Mouse (Mus musculus): Measurements from ENCODE around the gene Atp6v1g3. TPM values are rescaled to one million over a fixed set of nuclear protein-coding genes. Genes with fewer than 3 reads are reported as not detected.
A peak's percentile ranks its signal among the peaks of the same experiment; 100 is the strongest.

Gene Atp6v1g3
- polyA plus RNA-seq, 1 experiment from 2014 or later: not detected

GRCm38 (mm10) chr1:138258758-138259157 lies 14.8 kb upstream of the Atp6v1g3 start:
- Histone ChIP-seq H3K4me1 (no peaks in the 10 kb centered on the region), H3K4me2 (no peak overlapping the region), H3K9ac (no peak overlapping the region), H3K36me3 (ENCODE audit: poor library complexity, severe bottlenecking) (no peaks in the 10 kb centered on the region), H3K4me3 (no peak overlapping the region), H3K27ac (no peak overlapping the region), H3K9me3 (replicated peaks) (no peaks in the 10 kb centered on the region), H3K27me3 (no peaks in the 10 kb centered on the region)
- no peak for ATAC-seq
- 88% methylated on average over 4 of the region's 4 CpGs for WGBS

GRCm38 (mm10) chr1:138261520-138261919 lies 12.0 kb upstream of the Atp6v1g3 start:
- 91% methylated on average over 3 of the region's 3 CpGs for WGBS
- no peak for ATAC-seq
- Histone ChIP-seq H3K4me1 (no peaks in the 10 kb centered on the region), H3K4me3 (no peak overlapping the region), H3K9me3 (replicated peaks) (no peaks in the 10 kb centered on the region), H3K4me2 (no peak overlapping the region), H3K9ac (no peak overlapping the region), H3K36me3 (ENCODE audit: poor library complexity, severe bottlenecking) (no peaks in the 10 kb centered on the region), H3K27ac (no peak overlapping the region), H3K27me3 (no peaks in the 10 kb centered on the region)

- Histone ChIP-seq H3K4me2 (no peak overlapping the region), H3K9ac (no peak overlapping the region), H3K27ac (no peak overlapping the region), H3K27me3 (no peaks in the 10 kb centered on the region), H3K4me3 (no peak overlapping the region), H3K4me1 (no peaks in the 10 kb centered on the region), H3K9me3 (replicated peaks) (no peaks in the 10 kb centered on the region), H3K36me3 (ENCODE audit: poor library complexity, severe bottlenecking) (no peaks in the 10 kb centered on the region)
- no peak for ATAC-seq
These were observed 11.1 kb upstream of the Atp6v1g3 start for GRCm38 (mm10) chr1:138262408-138262807.

- WGBS: 91% methylated on average over 5 of the region's 5 CpGs
- ATAC-seq: no peak
- no peak overlapping the region for H3K4me2 ChIP-seq
These were observed 6.0 kb upstream of the Atp6v1g3 start for GRCm38 (mm10) chr1:138267465-138268055.

GRCm38 (mm10) chr1:138274930-138275329 lies 1.4 kb downstream of the Atp6v1g3 start:
- WGBS: 90% methylated on average over 3 of the region's 3 CpGs
- Histone ChIP-seq H3K4me2 (no peak overlapping the region), H3K27ac (no peak overlapping the region), H3K9ac (no peak overlapping the region), H3K27me3 (no peaks in the 10 kb centered on the region), H3K4me3 (no peak overlapping the region), H3K36me3 (ENCODE audit: poor library complexity, severe bottlenecking) (no peaks in the 10 kb centered on the region), H3K4me1 (no peaks in the 10 kb centered on the region), H3K9me3 (replicated peaks) (no peaks in the 10 kb centered on the region)
- ATAC-seq: no peak

More at GRCm38 (mm10) chr1:138267465-138268055, 6.0 kb upstream of the Atp6v1g3 start:
- Histone ChIP-seq H3K27me3 (no peaks in the 10 kb centered on the region), H3K4me1 (no peaks in the 10 kb centered on the region), H3K9ac (no peak overlapping the region), H3K27ac (no peak overlapping the region), H3K9me3 (replicated peaks) (no peaks in the 10 kb centered on the region), H3K36me3 (ENCODE audit: poor library complexity, severe bottlenecking) (no peaks in the 10 kb centered on the region), H3K4me3 (no peak overlapping the region)

GRCm38 (mm10) chr1:138275859-138276258 lies 2.3 kb downstream of the Atp6v1g3 start:
- H3K9ac ChIP-seq: no peak overlapping the region
- H3K4me3 ChIP-seq: no peak overlapping the region
- no peak overlapping the region for H3K27ac ChIP-seq
- no peaks in the 10 kb centered on the region for H3K9me3 ChIP-seq (replicated peaks)
- 66% methylated on average over 5 of the region's 5 CpGs for WGBS
- ATAC-seq: 0 out of 2 replicates have a peak, but pooled peaks have one; percentile 10
- H3K27me3 ChIP-seq: no peaks in the 10 kb centered on the region
- no peaks in the 10 kb centered on the region for H3K4me1 ChIP-seq
- H3K4me2 ChIP-seq: no peak overlapping the region
- H3K36me3 ChIP-seq (ENCODE audit: poor library complexity, severe bottlenecking): no peaks in the 10 kb centered on the region

GRCm38 (mm10) chr1:138281139-138281538 lies 7.6 kb downstream of the Atp6v1g3 start:
- Histone ChIP-seq H3K27me3 (no peaks in the 10 kb centered on the region), H3K9ac (no peak overlapping the region), H3K36me3 (ENCODE audit: poor library complexity, severe bottlenecking) (no peaks in the 10 kb centered on the region), H3K4me3 (no peak overlapping the region), H3K4me2 (no peak overlapping the region), H3K4me1 (no peaks in the 10 kb centered on the region), H3K9me3 (replicated peaks) (no peaks in the 10 kb centered on the region), H3K27ac (no peak overlapping the region)
- 48% methylated on average over 6 of the region's 6 CpGs for WGBS
- no peak; the same call in 1 of the 2 replicates for ATAC-seq

GRCm38 (mm10) chr1:138282413-138283141 lies 9.0 kb downstream of the Atp6v1g3 start:
- H3K9ac ChIP-seq: no peak overlapping the region
- H3K4me1 ChIP-seq: no peaks in the 10 kb centered on the region
- WGBS: 79% methylated on average over 3 of the region's 3 CpGs
- H3K36me3 ChIP-seq (ENCODE audit: poor library complexity, severe bottlenecking): no peaks in the 10 kb centered on the region
- no peaks in the 10 kb centered on the region for H3K27me3 ChIP-seq
- no peak overlapping the region for H3K4me2 ChIP-seq
- H3K27ac ChIP-seq: no peak overlapping the region
- peak; percentile 16; the same call in 1 of the 2 replicates for ATAC-seq
- no peaks in the 10 kb centered on the region for H3K9me3 ChIP-seq (replicated peaks)
- no peak overlapping the region for H3K4me3 ChIP-seq

GRCm38 (mm10) chr1:138287665-138288064 lies 14.1 kb downstream of the Atp6v1g3 start:
- peaks cover 15% of the 10 kb centered on the region for H3K4me1 ChIP-seq
- H3K27ac ChIP-seq: no peak overlapping the region
- ATAC-seq: no peak
- no peak overlapping the region for H3K9ac ChIP-seq
- no peak overlapping the region for H3K4me2 ChIP-seq
- no peaks in the 10 kb centered on the region for H3K27me3 ChIP-seq
- H3K4me3 ChIP-seq: no peak overlapping the region
- no peaks in the 10 kb centered on the region for H3K36me3 ChIP-seq (ENCODE audit: poor library complexity, severe bottlenecking)
- no peaks in the 10 kb centered on the region for H3K9me3 ChIP-seq (replicated peaks)
- WGBS: 91% methylated on average over 4 of the region's 4 CpGs

GRCm38 (mm10) chr1:138288721-138289120 lies 15.2 kb downstream of the Atp6v1g3 start:
- Histone ChIP-seq H3K27me3 (no peaks in the 10 kb centered on the region), H3K9ac (no peak overlapping the region), H3K4me1 (peaks cover 15% of the 10 kb centered on the region), H3K4me2 (no peak overlapping the region), H3K36me3 (ENCODE audit: poor library complexity, severe bottlenecking) (no peaks in the 10 kb centered on the region), H3K9me3 (replicated peaks) (no peaks in the 10 kb centered on the region), H3K4me3 (no peak overlapping the region), H3K27ac (no peak overlapping the region)
- no peak for ATAC-seq
- WGBS: 49% methylated on average over 1 of the region's 1 CpGs

- ATAC-seq: peak; percentile 41; the same call in 1 of the 2 replicates
- Histone ChIP-seq H3K4me2 (no peak overlapping the region), H3K4me3 (no peak overlapping the region), H3K9ac (no peak overlapping the region), H3K4me1 (peaks cover 15% of the 10 kb centered on the region), H3K9me3 (replicated peaks) (no peaks in the 10 kb centered on the region), H3K36me3 (ENCODE audit: poor library complexity, severe bottlenecking) (no peaks in the 10 kb centered on the region), H3K27ac (no peak overlapping the region), H3K27me3 (no peaks in the 10 kb centered on the region)
- WGBS: 48% methylated on average over 7 of the region's 7 CpGs
These were observed 16.2 kb downstream of the Atp6v1g3 start for GRCm38 (mm10) chr1:138289455-138290425.

GRCm38 (mm10) chr1:138291463-138291862 lies 17.9 kb downstream of the Atp6v1g3 start:
- WGBS: 91% methylated on average over 5 of the region's 5 CpGs
- H3K4me1 ChIP-seq: peaks cover 15% of the 10 kb centered on the region
- no peaks in the 10 kb centered on the region for H3K36me3 ChIP-seq (ENCODE audit: poor library complexity, severe bottlenecking)
- no peak overlapping the region for H3K9ac ChIP-seq
- no peak overlapping the region for H3K4me2 ChIP-seq
- H3K27me3 ChIP-seq: no peaks in the 10 kb centered on the region
- H3K9me3 ChIP-seq (replicated peaks): no peaks in the 10 kb centered on the region
- no peak overlapping the region for H3K4me3 ChIP-seq
- H3K27ac ChIP-seq: no peak overlapping the region
- ATAC-seq: no peak
